Mouse (Mus musculus) ES-E14 (cell line): Measurements from ENCODE around the gene Sertad2. TPM values are rescaled to one million over a fixed set of nuclear protein-coding genes. Genes with fewer than 3 reads are reported as not detected.
A peak's percentile ranks its signal among the peaks of the same experiment; 100 is the strongest.

Source experiments
- DNase-seq: peaks from one replicate; pipeline ENCODE4 v3.0.0-alpha.2; 2013; ENCODE audit warnings: low read depth, low spot score
- H3K27ac ChIP-seq: 2 replicates; pipeline ENCODE4 v1.5.1; 2012; ENCODE audit warnings: low read depth, mild to moderate bottlenecking, low read length, moderate library complexity, mixed read lengths; ENCODE audit not compliant: poor library complexity, insufficient read depth, severe bottlenecking
- H3K36me3 ChIP-seq: 2 replicates; pipeline ENCODE4 v1.6.1; 2012; ENCODE audit warnings: mild to moderate bottlenecking, low read length, moderate library complexity, mixed read lengths; ENCODE audit not compliant: control insufficient read depth, poor library complexity, insufficient read depth, severe bottlenecking
- H3K4me1 ChIP-seq, 2 experiments: fragments of 150-350 bp in 1 of 2; sonication (generic) in 1 of 2; 2 replicates each; pipeline ENCODE4 v1.6.1; 2012; ENCODE audit warnings: low read length in 2 of 2, mild to moderate bottlenecking in 1 of 2, mixed read lengths in 1 of 2; ENCODE audit not compliant: control insufficient read depth in 2 of 2, insufficient read depth in 2 of 2, poor library complexity in 1 of 2
- H3K4me3 ChIP-seq, 2 experiments: fragments of 150-350 bp in 1 of 2; sonication (generic) in 1 of 2; 2 replicates each; pipeline ENCODE4 v1.5.1; 2012; ENCODE audit warnings: low read length in 2 of 2, low read depth in 1 of 2, mild to moderate bottlenecking in 1 of 2, mixed read lengths in 1 of 2; ENCODE audit not compliant: insufficient read depth in 1 of 2, poor library complexity in 1 of 2, severe bottlenecking in 1 of 2
- H3K9ac ChIP-seq: 2 replicates; pipeline ENCODE4 v1.6.1; 2012; ENCODE audit warnings: low read depth, mild to moderate bottlenecking, low read length, mixed read lengths; ENCODE audit not compliant: poor library complexity, insufficient read depth, severe bottlenecking
- H3K9me3 ChIP-seq: fragments of 150-350 bp; sonication (generic); 2 replicates; pipeline ENCODE4 v1.6.1; 2012; ENCODE audit warnings: low read depth, mild to moderate bottlenecking, low read length; ENCODE audit not compliant: control insufficient read depth, insufficient read depth
- CHD2 ChIP-seq: IDR thresholded peaks from 2 replicates; pipeline ENCODE4 v1.6.1; 2014; ENCODE audit warnings: mild to moderate bottlenecking, low read depth, low read length, inconsistent platforms
- HCFC1 ChIP-seq: IDR thresholded peaks from 2 replicates; pipeline ENCODE4 v1.6.1; 2012; ENCODE audit warnings: low read length, inconsistent platforms, borderline replicate concordance; ENCODE audit not compliant: insufficient read depth
- MAFK ChIP-seq: IDR thresholded peaks from 2 replicates; pipeline ENCODE4 v1.6.1; 2014; ENCODE audit warnings: mild to moderate bottlenecking, low read depth, low read length, inconsistent platforms; ENCODE audit not compliant: insufficient read depth
- ZC3H11A ChIP-seq: IDR thresholded peaks from 2 replicates; pipeline ENCODE4 v1.6.1; 2012; ENCODE audit warnings: low read depth, mild to moderate bottlenecking, inconsistent platforms, low read length, borderline replicate concordance
- ZNF384 ChIP-seq: IDR thresholded peaks from 2 replicates; pipeline ENCODE4 v1.6.1; 2012; ENCODE audit warnings: low read depth, low read length, inconsistent platforms
- in situ Hi-C, 2 experiments: fragments of 600-800 bp; cut with MboI; formaldehyde crosslinking; loops; one replicate each; pipeline ENCODE4 v1.15.1; 2025; ENCODE audit warnings: low sequenced_read_pairs in 2 of 2, inconsistent platforms in 1 of 2; ENCODE audit not compliant: unreplicated experiment in 2 of 2
- total RNA-seq: library from RNA; depleted of rRNA; stranded (reverse); fragments of 300-350 nt; gene quantifications from 2 replicates; pipeline ENCODE4 v1.2.3, GENCODE M21; 2012; rRNA removed

The Sertad2 gene
- total RNA-seq, 1 experiment = 16.0 TPM

- Histone ChIP-seq H3K9ac (no peak overlapping the region), H3K9me3 (no peaks in the 10 kb centered on the region), H3K27ac (no peak overlapping the region), H3K36me3 (peaks cover 7% of the 10 kb centered on the region), H3K4me1 (no peaks in the 10 kb centered on the region), H3K4me3 (no peak overlapping the region)
- TF ChIP-seq CHD2 = no peak
- TF ChIP-seq MAFK = no peak
- no peak for TF ChIP-seq ZC3H11A
- TF ChIP-seq ZNF384 = no peak
- no peak for TF ChIP-seq HCFC1
- in situ Hi-C loops = no loop called here
- DNase-seq = no peak
Measured at GRCm38 (mm10) chr11:20681679-20682078, 138.6 kb downstream of the Sertad2 start.

DNA sequence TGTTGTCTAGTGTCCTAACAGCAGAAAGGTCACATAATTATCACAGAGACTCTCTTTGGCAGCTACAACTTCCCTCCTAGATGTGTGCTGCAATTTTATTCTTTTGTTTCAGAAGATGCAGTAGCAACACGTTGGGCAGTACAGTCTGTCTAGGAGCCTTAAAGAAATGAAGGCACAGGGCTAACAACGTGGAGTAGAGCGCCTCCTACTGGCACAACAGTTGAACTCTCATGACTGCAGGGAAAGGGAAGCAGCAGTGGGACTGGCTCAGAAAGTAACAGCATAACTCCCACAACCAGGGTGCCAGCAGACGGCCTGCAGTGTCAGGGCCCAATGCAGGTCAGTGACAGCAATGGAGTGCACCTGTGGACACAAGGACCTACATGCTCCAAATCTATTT is 147.9 kb downstream of the Sertad2 start:
- peak; percentile 56 for DNase-seq
- Histone ChIP-seq H3K4me3 (no peak overlapping the region), H3K36me3 (peaks cover 5% of the 10 kb centered on the region; the same call in 1 of the 2 replicates), H3K27ac (no peak overlapping the region), H3K9me3 (no peaks in the 10 kb centered on the region), H3K4me1 (no peaks in the 10 kb centered on the region), H3K9ac (no peak overlapping the region)
- in situ Hi-C loops = loop anchor here in 1 of 2 experiments (10.0 kb wide), 1 partner anchor 246 kb away; no protein-coding TSS in a partner anchor
- peak; percentile 90 for TF ChIP-seq ZC3H11A
- no peak for TF ChIP-seq CHD2

Other genes starting within 250 kb of the Sertad2 start
- 35.2 and 80.4 TPM in 2 replicates for gene Slc1a4, start 210.5 kb upstream of the Sertad2 start, total RNA-seq
- gene Aftph, start 198.3 kb downstream of the Sertad2 start, total RNA-seq = 23.1 and 25.7 TPM in 2 replicates